Mouse (Mus musculus) adrenal gland (tissue): ENCODE results near the gene Cdc42.

Source experiments
- intact Hi-C: fragments of 180-260 bp; cut with DNase I; formaldehyde crosslinking; loops from one replicate; pipeline ENCODE4 v1.15.1; 2025

Gene Cdc42

DNA sequence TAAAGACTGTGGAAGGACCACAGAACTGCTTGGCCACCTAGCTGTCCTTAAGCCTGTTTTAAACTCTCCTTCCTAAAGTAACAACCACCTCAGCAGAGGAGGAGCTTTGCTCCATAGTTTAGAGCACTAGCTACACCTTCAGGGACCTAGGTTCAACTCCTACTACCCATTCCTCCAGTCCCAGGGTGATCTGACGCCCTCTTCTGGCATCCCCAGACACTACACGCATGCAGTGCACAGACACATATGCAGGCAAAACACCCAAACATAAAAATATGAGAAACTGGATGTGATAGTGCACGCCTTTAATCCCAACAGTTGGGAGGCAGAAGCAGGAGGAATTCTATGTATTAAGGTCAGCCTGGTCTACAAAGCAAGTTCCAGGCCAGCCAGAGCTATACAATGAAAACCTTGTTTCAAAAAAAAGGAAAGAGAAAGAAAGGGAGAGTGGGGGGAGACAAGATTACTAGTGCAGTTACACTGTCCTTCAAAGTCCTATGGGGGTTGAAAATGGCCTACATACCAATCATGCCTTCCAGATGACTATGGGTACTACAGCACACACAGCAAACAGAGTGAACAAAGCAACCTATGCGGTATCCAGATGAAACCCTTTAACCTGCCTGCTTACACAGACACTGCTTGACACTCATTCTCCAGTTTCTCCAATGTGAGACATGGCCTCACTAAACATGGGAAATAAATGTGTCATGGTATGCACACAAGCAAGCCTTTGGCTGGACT, 41.3 kb downstream of the Cdc42 start:
- intact Hi-C loops = loop anchor here (5.0 kb wide), 1 partner anchor 76 kb away; no protein-coding TSS in a partner anchor

DNA sequence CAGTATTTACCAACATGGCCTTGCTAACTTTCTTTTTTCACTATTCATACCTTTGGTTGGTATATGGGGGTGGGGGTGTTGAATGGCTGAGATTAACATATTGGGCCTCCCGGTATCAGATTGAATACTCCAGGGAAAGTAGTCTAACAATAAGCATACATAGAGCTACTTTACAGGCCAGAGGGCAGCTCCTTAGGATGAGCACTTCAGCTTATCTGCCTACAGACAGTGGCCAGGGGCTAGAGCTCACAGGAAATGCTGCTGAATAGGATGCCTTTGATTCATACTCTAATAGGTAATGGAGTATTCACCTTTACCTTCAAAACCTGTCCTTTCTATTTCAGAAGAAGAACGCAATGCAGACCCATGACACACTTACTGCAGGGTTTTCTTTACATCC, 42.5 kb downstream of the Cdc42 start:
- intact Hi-C loops = loop anchor here (5.0 kb wide), 1 partner anchor 77 kb away; no protein-coding TSS in a partner anchor

DNA sequence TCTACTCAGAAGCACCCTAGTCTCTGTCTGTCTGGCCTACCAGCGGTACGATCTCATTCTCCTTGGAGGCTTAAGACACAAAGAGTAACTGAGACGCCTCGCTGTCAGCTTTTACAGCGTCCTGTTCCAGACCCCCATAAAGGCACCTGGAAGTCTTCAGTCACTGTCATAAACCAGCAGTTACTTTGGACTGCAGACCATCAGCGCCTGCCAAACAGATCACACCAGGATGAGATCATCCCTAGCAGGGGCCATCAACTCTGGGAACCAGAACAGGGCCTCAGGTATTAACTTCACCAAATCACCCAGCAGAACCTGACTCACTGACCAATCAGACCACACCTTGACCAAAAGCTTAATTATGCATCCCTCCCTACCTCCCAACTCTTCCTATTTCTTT, 43.0 kb downstream of the Cdc42 start:
- intact Hi-C loops = no loop called here

DNA sequence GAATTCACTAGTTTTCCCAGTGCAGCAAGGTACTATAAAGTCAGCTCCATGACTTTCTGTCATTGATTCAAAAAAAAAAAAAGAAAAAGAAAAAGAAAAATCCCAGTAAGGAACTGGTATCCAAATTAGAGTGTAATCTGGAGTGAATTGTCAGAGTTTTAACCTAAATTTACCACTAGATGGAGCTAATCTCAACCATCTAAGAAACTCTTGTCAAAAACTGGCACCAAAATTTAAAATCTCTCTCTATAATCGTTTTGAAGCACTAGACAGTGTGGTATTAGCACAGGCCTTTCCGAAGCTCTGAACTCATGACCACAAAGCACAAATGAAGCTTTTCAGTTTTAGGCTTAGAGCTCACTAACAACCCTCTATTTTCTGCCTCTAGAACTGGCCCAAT, 44.0 kb downstream of the Cdc42 start:
- intact Hi-C loops = no loop called here

DNA sequence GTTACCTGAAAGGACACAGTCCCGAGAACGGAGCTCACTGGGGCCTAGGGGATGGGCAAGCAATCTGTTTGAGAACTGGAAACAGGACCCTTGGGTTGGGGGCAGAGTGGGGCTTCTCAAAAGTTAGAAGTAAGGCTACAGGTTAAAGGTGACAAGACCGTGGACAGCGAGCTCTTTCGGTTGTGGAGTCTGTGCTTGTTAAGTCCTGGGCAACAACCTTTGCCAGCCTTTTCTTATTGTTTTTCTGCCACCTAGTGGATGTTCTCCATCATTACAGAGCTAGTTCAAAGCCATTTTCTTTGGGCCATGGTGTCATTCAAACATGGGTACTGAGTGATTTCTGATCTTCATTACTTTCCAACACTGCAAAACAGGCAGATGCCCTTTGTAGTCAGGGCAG, 49.1 kb downstream of the Cdc42 start:
- intact Hi-C loops = loop anchor here (2.0 kb wide), 1 partner anchor 232 kb away; no protein-coding TSS in a partner anchor

DNA sequence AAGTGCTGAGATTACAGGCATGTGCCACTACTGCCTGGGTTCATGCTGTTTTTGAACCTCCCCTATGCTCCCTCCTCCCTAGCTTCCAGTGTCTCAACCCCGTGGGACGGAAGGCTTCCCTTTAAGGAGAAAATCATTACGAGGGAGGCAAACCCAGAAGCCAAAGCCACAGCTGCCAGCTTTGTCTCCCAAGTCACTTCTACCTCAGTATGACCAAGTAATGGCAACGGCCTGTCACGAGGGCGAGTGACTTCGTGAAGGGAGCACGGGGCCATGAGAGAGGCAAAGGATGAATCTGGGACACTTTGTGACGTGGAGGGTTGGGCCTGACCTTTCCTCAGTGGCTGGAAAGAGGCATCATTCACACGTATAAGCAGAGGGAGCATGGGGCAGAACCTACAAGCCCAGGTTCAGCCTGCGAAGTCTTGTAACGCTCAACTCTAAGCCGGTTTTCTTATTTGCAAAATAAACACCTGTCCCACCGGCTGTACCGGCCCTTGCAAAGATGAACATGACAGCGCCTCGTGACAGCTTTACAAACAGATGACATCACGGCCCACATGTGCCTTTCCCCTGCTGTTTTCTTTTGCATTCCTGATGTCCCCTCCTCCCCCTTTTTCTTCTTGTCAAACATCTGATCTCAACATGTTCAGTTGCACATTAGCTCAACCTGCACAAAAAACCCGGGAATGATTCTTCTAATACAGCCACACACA, 50.4 kb downstream of the Cdc42 start:
- intact Hi-C loops = no loop called here

DNA sequence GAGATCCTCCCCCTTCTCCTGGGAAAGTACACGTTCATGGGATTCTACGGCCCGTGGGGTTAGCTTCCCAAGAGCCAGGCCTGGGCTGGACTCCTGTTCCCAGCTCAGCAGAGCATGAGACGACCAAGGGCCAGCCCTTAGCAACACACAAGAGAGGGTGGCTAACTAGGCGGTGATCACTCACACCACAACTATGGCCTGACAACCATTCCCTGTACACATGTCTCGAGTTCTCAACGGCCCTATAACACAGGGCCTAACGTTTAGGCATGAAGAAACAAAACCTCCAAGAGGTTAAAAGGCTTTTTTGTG, 51.0 kb downstream of the Cdc42 start:
- intact Hi-C loops = no loop called here

DNA sequence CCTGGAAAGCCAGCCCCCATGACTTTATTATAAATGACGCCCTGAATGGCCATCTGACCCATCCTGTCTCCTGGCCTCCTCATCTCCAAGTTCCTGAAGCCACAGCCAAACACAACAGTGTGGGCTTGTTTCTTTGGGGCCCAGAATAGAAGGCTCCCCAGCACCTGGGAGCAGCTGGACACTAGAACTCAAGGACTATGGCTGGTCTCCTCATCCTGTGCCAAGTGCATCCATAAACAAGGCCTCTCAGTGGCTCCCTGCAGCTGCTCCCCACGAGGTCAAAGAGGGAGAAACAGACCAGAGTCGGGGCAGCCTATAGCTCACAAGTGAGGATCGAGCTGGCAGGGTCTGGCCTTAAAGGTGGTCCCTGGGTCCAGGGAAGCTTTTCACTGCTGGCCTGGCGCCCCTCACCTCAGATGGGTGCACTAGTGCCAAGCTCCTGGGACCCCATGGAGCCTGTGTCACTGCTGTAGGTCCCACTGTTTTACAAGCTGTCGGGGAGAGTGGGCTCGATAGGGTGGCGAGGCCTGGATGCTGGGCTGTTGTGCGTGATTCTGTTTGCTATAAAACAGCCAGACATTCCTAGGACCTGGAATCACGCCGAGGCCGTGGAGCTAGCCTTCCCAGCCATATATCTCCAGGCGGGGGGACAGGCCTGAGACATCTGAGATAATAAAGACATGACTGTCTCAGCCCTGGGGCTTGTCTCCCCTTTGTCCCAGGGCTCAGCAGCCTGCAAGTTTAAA, 51.5 kb downstream of the Cdc42 start:
- intact Hi-C loops = no loop called here

DNA sequence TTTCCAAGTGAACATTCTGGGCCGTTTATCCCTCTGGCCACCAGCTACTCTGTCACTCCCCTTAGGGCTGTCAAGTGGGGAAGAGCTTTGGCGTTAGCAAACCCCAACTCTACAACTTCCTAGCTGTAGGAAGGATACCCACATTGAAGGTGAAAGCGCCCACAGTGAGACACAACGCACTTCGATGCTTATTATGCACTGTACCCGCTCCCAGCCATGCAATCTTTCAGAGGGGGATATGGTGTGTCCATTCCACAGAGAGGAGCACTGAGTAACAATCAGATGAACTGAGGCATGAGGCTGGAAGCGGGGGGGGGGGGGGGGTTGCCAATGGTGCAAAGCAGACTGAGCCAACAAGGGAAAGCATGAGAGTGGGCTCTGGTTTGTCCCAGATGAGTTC, 52.5 kb downstream of the Cdc42 start:
- intact Hi-C loops = no loop called here

DNA sequence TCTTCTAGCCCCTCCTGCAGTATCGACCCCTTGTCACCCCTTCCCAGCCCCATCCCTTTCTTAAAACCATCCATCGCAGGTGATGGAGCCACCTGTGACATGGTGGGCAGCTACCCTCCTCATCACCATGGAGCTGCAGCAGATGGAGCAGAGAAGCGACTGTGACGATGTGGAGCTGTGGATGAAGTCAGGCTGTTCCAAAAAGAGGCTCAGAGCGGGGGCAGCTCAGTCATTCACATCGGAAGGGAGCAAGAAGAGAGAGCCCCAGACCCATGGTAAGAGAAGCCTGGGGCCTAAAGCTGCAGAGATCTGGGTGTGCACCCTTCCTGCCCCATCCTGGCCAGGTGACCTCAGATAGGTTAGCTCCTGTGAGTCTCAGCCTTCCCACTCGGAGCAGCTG, 53.4 kb downstream of the Cdc42 start:
- intact Hi-C loops = no loop called here

DNA sequence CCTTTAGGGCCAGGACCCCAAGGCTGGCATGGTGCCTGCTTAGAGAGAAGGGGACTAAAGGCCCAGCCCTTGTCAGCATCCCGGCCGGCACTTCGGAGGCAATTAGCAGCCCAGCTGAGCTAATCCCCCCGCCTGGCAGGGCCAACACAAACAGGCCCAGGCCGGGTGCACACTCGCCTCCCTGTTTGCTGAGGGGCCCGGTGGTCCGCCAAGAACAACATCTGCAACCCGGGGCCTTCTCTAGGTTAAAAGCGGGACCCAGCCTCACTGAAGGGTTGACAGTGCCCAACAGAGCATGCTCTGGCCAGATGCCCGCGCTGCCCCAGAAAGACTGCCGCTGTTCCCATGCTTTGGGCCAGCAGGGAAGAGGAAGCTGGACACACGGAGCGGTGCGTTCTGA, 55.9 kb downstream of the Cdc42 start:
- intact Hi-C loops = no loop called here

DNA sequence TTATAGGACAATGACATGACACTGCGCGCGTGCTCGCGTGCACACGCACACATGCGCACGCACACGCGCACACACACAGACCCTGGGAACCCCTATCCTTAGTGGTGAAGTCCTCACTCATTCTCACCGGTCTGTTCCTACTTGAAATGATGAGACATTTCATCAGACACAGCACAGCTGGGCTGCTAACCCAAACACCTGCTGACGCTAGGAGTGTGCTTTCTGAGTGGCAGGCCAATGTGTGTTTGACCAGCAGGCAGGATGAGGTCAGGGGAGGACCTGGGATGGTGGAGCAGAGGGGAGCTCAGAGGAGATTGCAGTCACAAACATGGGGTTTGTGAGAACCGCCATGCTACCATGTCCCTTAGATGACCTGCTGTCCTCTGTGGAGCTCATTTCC, 57.3 kb downstream of the Cdc42 start:
- intact Hi-C loops = no loop called here

DNA sequence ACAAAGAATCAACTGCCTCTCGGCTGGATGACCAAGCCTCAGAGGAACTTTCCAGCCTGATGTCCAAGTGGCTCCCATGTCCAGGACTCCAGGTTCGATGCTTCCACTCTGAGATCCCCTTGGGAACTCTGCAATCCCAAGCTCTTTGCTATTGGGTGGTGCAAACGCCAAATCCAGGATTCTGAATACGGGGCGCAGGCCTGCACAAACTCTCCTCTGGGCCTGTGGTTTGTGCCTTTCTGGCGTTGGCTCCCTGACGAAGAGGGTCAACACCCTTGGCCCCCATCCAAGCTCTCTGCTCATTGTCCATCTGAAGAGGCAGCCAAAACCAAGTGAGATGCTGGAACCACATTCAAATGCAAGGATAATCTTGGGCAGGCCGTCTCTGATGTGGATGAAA, 59.1 kb downstream of the Cdc42 start:
- intact Hi-C loops = no loop called here

DNA sequence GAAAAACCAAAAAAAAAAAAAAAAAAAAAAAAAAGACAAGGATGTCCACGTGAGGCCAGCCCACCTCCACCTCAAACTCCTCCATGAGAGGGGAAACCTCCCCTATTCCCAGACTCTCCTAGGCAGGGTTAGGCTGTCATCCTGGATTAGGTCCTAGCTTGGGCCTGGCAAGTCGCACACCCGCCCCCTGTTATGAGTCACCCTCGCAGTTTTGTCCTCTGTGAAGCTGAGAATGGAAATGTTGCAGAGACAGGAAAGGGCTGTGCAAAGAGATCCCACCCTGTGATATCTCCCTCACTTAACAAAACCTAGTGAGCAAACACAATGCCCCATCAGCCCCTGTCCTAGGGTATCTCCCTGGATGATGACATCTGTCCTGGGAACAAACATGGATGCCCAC, 59.9 kb downstream of the Cdc42 start:
- intact Hi-C loops = no loop called here

DNA sequence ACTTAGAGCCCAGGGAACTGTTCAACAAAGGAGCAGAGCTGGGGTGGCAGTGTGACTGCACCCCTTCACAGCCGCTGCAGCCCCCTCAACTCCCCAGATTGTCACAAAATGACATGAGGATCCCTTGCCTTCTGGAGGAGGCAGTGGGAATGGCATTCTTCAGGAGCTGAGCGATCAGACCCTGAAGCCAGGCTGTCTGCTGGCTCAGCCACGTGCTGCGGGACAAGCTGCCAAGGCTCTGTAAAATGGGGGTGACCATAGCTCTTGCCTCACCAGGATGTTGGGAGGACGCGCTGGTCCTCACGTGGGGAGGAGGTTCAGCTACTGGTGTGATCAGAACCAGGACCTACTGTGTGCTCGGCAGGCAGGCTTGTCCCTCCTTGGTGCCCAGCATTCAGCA, 62.6 kb downstream of the Cdc42 start:
- intact Hi-C loops = loop anchor here (5.0 kb wide), 2 partner anchors 118 to 218 kb away; no protein-coding TSS in a partner anchor

DNA sequence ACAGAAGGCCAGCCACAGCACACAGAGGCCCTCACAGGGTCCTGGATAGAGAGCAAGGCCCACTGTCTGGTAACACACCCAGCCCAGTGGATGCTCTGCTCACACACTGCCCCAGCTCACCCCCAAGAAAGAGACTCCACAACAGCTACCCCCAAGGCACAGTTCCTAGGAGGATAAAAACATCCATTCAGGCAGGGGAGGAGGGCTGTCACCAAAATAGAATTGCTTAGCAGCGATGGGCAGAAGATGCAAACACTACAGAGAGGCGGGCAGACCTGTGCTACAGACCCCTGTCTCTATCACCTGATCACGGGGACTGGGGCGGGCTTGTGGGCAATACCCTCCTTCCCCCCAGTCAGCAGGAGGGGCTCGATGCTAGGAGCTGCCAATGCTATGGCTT, 63.0 kb downstream of the Cdc42 start:
- intact Hi-C loops = loop anchor here (5.0 kb wide), 2 partner anchors 117 to 217 kb away; no protein-coding TSS in a partner anchor

DNA sequence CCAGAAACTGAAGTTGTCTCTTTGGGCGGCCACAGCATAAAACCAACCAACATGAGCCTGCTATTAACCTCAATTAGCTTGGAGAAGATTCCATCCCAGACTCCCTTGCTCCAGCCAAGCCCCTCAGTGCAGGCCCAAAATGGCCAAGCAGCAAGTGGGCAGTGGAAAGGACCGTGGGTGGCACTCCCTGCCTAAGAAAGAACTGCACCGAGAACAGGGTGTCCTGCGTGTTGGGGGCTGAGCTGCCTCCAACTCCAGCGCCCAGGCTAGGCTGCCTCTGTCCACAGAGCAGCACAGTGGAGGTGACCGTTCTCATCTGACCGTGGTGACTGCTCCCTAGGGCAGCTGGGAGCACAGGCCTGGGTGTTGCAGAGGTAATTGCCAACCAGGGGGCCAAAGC, 63.5 kb downstream of the Cdc42 start:
- intact Hi-C loops = loop anchor here (5.0 kb wide), 2 partner anchors 117 to 217 kb away; no protein-coding TSS in a partner anchor

DNA sequence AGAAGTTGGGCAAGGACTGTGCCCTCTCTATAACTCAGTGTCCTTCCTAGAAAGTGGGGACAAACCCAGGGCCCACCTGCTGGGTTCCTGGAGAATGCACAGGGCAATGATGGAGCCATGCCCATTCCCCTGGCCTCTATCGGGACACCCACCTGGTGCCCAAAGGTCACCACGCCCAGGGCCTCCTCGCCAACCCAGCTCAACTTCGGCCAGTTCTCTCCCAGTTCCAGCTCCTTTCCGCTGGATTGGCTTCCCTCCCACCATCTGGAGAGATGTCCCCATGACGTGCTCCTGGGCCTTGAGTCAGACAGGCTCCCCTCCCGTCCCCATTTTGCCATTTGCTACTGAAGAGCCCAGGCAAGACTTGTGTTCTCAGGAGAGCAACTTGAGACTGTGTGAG, 64.9 kb downstream of the Cdc42 start:
- intact Hi-C loops = loop anchor here (5.0 kb wide), 2 partner anchors 115 to 215 kb away; no protein-coding TSS in a partner anchor

DNA sequence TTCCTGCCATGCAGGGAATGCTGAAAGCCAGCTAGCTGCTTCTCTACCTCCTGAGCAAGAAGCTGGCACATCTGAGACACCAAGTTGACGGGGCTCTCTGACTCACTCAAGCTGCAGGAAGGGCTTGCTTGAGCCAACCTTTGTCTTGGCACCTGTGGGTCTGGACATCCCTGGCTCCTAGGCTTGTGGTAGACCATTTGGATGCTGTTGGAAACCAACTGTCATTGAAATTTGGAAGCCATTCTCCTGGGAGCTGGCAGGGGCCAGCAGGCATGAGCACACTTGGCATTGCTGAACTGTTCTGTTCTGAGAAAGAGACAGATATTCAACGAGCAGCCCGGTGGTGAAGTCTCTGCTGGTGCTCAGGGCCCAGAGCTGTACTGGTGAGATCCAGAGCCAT, 67.3 kb downstream of the Cdc42 start:
- intact Hi-C loops = loop anchor here (5.0 kb wide), 2 partner anchors 113 to 213 kb away; no protein-coding TSS in a partner anchor

DNA sequence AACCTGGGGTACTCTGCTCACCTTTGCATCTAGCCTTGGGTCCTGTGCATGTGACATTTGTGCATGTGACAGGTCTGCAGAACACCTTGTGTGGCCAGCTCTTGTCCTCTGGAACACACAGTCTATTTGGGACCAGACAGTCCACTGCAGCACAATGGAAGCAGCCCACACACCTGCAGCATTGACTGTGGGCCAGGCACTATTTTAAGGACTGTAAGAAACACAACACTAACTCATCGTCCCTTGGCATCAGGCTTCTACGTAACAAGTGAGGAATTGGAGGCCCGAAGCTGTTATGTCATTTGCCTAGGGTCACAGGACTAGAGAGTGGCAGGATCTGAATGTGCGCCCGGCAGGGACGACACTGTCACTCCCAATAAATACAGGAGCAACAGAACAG, 67.8 kb downstream of the Cdc42 start:
- intact Hi-C loops = loop anchor here (5.0 kb wide), 3 partner anchors 112 to 212 kb away; no protein-coding TSS in a partner anchor

DNA sequence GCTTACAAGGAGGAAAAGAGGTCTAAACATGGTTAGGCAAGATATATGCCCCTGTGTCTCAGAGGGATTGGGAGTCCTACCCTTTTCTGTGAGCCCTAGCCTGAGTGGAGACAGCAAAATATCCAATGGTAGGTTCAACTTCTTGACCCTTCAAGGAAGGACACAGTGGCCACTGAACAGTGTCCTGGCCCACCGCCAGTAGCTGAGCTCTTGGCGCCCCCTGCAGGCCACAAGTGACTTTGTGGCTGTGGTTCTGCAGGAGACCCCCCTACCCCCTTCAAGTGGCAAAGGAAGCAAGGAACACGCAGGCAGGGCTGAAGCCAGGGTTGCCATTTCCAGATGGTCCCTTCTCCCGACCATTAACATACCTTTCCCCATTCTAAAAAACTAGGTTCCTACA, 69.7 kb downstream of the Cdc42 start:
- intact Hi-C loops = loop anchor here (5.0 kb wide), 1 partner anchor 126 kb away; no protein-coding TSS in a partner anchor

DNA sequence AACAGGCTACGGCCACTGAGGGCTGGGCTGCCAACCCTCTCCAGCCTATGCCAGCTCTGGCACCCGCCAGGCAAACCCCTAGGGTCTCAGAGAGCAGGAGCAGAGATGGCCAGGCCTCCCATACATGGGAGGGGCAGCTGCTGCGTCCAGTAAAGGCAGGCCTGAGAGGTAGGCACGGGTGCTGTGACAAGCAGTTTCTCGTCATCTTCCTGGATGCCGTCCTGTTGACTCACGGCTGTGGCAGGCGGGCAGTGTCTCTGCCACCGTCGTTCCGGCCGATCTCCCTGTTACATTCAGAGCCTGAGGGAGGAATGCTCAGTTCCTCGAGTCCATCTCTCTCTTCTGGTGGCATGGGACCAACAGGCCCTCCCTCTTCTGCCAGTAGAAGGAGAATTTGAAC, 70.3 kb downstream of the Cdc42 start:
- intact Hi-C loops = loop anchor here (5.0 kb wide), 1 partner anchor 125 kb away; no protein-coding TSS in a partner anchor
